Mouse (Mus musculus) kidney, adult 2 months (tissue): ENCODE results near the gene 1700069L16Rik.

Experiments used
- CTCF ChIP-seq: fragments of 200-500 bp; conservative IDR thresholded peaks from 2 replicates; pipeline ENCODE4 v1.5.1; 2011; ENCODE audit warnings: low read depth, mild to moderate bottlenecking, control low read depth, low read length, moderate library complexity, mixed read lengths; ENCODE audit not compliant: insufficient read depth, insufficient read length
- POLR2A ChIP-seq: fragments of 200-500 bp; IDR thresholded peaks from one replicate; pipeline ENCODE4 v1.6.1; 2011; ENCODE audit warnings: low read depth, low read length, control low read depth

- TF ChIP-seq POLR2A (no peak), CTCF (no peak)
Observed at GRCm38 (mm10) chr5:113751521-113752157, 27.1 kb upstream of the 1700069L16Rik start.
